Mouse (Mus musculus): Measurements from ENCODE around the gene Ovca2.

Ovca2 gene

GRCm38 (mm10) chr11:75148332-75149035 lies 30.2 kb downstream of the Ovca2 start:
- no peak for DNase-seq

- DNase-seq = no peak
These were observed 30.8 kb downstream of the Ovca2 start for GRCm38 (mm10) chr11:75147846-75148168.

GRCm38 (mm10) chr11:75147106-75147845 lies 31.4 kb downstream of the Ovca2 start:
- DNase-seq = no peak

GRCm38 (mm10) chr11:75145841-75146240 lies 32.8 kb downstream of the Ovca2 start:
- DNase-seq = no peak

- DNase-seq = no peak
These were observed 35.9 kb downstream of the Ovca2 start for GRCm38 (mm10) chr11:75142749-75143148.

GRCm38 (mm10) chr11:75141913-75142312 lies 36.7 kb downstream of the Ovca2 start:
- no peak for DNase-seq

- DNase-seq = no peak
These were observed 37.6 kb downstream of the Ovca2 start for GRCm38 (mm10) chr11:75141038-75141437.

GRCm38 (mm10) chr11:75140431-75140830 lies 38.2 kb downstream of the Ovca2 start:
- DNase-seq = no peak

- DNase-seq = no peak
These were observed 39.3 kb downstream of the Ovca2 start for GRCm38 (mm10) chr11:75139122-75139963.

- peak; percentile 48 for DNase-seq
These were observed 41.8 kb downstream of the Ovca2 start for GRCm38 (mm10) chr11:75136666-75137398.

GRCm38 (mm10) chr11:75135358-75135757 lies 43.3 kb downstream of the Ovca2 start:
- no peak for DNase-seq

GRCm38 (mm10) chr11:75134485-75135068 lies 44.1 kb downstream of the Ovca2 start:
- no peak for DNase-seq

- DNase-seq = no peak
These were observed 44.7 kb downstream of the Ovca2 start for GRCm38 (mm10) chr11:75133951-75134350.

GRCm38 (mm10) chr11:75133391-75133790 lies 45.2 kb downstream of the Ovca2 start:
- DNase-seq = no peak

- peak; percentile 68 for DNase-seq
These were observed 46.4 kb downstream of the Ovca2 start for GRCm38 (mm10) chr11:75132278-75132677.

GRCm38 (mm10) chr11:75131300-75131699 lies 47.3 kb downstream of the Ovca2 start:
- no peak for DNase-seq

GRCm38 (mm10) chr11:75129481-75129880 lies 49.2 kb downstream of the Ovca2 start:
- DNase-seq = no peak

- DNase-seq = no peak
These were observed 52.3 kb downstream of the Ovca2 start for GRCm38 (mm10) chr11:75126384-75126783.

All from layer of hippocampus, adult 9-11 months (tissue).